Mouse (Mus musculus): ENCODE results near the gene 4430402I18Rik.
"Not testable (repeated sequence)": the region's sequence is repeated elsewhere in the genome, so short reads cannot be mapped to it uniquely, and the experiment has no call there.

4430402I18Rik gene

GRCm38 (mm10) chr19:28967652-28968051, at the start of gene 4430402I18Rik:
Gene 4430402I18Rik (minus strand): TSS chr19:28967800.
- DNase-seq (ENCODE audit: low spot score in 2 of 2): no peak

GRCm38 (mm10) chr19:29016786-29017185, 49.2 kb upstream of the 4430402I18Rik start:
- DNase-seq (ENCODE audit: low spot score in 2 of 2): no peak

GRCm38 (mm10) chr19:29016204-29016765, 48.7 kb upstream of the 4430402I18Rik start:
- DNase-seq (ENCODE audit: low spot score in 2 of 2): no peak

- no peak for DNase-seq (ENCODE audit: low spot score in 2 of 2)
Measured at GRCm38 (mm10) chr19:29015410-29016203, 48.0 kb upstream of the 4430402I18Rik start.

- no peak for DNase-seq (ENCODE audit: low spot score in 2 of 2)
Measured at GRCm38 (mm10) chr19:29014466-29015055, 47.0 kb upstream of the 4430402I18Rik start.

- no peak for DNase-seq (ENCODE audit: low spot score in 2 of 2)
Measured at GRCm38 (mm10) chr19:29011355-29011990, 43.9 kb upstream of the 4430402I18Rik start.

- no peak for DNase-seq (ENCODE audit: low spot score in 2 of 2)
Measured at GRCm38 (mm10) chr19:29009046-29009445, 41.4 kb upstream of the 4430402I18Rik start.

GRCm38 (mm10) chr19:29008069-29008706, 40.6 kb upstream of the 4430402I18Rik start:
- DNase-seq (ENCODE audit: low spot score in 2 of 2): no peak

- not testable (repeated sequence) for DNase-seq (ENCODE audit: low spot score in 2 of 2)
Measured at GRCm38 (mm10) chr19:29000321-29000720, 32.7 kb upstream of the 4430402I18Rik start.

- no peak for DNase-seq (ENCODE audit: low spot score in 2 of 2)
Measured at GRCm38 (mm10) chr19:28997976-28998630, 30.5 kb upstream of the 4430402I18Rik start.

- no peak for DNase-seq (ENCODE audit: low spot score in 2 of 2)
Measured at GRCm38 (mm10) chr19:28995366-28995765, 27.8 kb upstream of the 4430402I18Rik start.

- DNase-seq (ENCODE audit: low spot score in 2 of 2): peak in 1 of 2 experiments; percentile 10
Measured at GRCm38 (mm10) chr19:28994870-28995269, 27.3 kb upstream of the 4430402I18Rik start.

GRCm38 (mm10) chr19:28991391-28991790, 23.8 kb upstream of the 4430402I18Rik start:
- DNase-seq (ENCODE audit: low spot score in 2 of 2): no peak

GRCm38 (mm10) chr19:28990590-28991221, 23.1 kb upstream of the 4430402I18Rik start:
- DNase-seq (ENCODE audit: low spot score in 2 of 2): no peak

GRCm38 (mm10) chr19:28990194-28990589, 22.6 kb upstream of the 4430402I18Rik start, which contains the start of gene Cdc37l1:
Gene Cdc37l1 (plus strand): TSS chr19:28990352.
- DNase-seq (ENCODE audit: low spot score in 2 of 2): peak; percentile 95 to 97

- no peak for DNase-seq (ENCODE audit: low spot score in 2 of 2)
Measured at GRCm38 (mm10) chr19:28989515-28989914, 21.9 kb upstream of the 4430402I18Rik start.

- no peak for DNase-seq (ENCODE audit: low spot score in 2 of 2)
Measured at GRCm38 (mm10) chr19:28982617-28983016, 15.0 kb upstream of the 4430402I18Rik start.

GRCm38 (mm10) chr19:28974862-28975611, 7.4 kb upstream of the 4430402I18Rik start:
- peak; percentile 38 to 66 for DNase-seq (ENCODE audit: low spot score in 2 of 2)

- no peak for DNase-seq (ENCODE audit: low spot score in 2 of 2)
Measured at GRCm38 (mm10) chr19:28970251-28970650, 2.7 kb upstream of the 4430402I18Rik start.

- no peak for DNase-seq (ENCODE audit: low spot score in 2 of 2)
Measured at GRCm38 (mm10) chr19:28969231-28969630, 1.6 kb upstream of the 4430402I18Rik start.
